Mouse (Mus musculus) layer of hippocampus, adult 6 months (tissue): Measurements from ENCODE around the gene Olfr160. TPM values are rescaled to one million over a fixed set of nuclear protein-coding genes. Genes with fewer than 3 reads are reported as not detected.

ENCODE experiments used
- long read RNA-seq, 2 experiments: library from polyadenylated mRNA; unstranded; transcript quantifications; one replicate each; pipeline ENCODE4 v2.0.0; 2019 to 2020
- polyA plus RNA-seq: library from polyadenylated mRNA; unstranded; fragments of <200 nt; fragmentation: Nextera tagmentation; gene quantifications from 2 replicates; pipeline ENCODE4 v1.2.3, GENCODE M21; 2021

Olfr160 gene
- not detected in 2 replicates for polyA plus RNA-seq
- long read RNA-seq, experiment 1: 0 reads
- long read RNA-seq, experiment 2: 0 reads

GRCm38 (mm10) chr9:37716150-37716549 lies at the start of gene Olfr160:
Gene Olfr160 (minus strand): TSS chr9:37716250.

GRCm38 (mm10) chr9:37744806-37745205 lies 28.8 kb upstream of the Olfr160 start, which contains the start of gene Olfr874:
Gene Olfr874 (plus strand): TSS chr9:37745106.

GRCm38 (mm10) chr9:37669115-37669514 lies 46.9 kb downstream of the Olfr160 start, which contains the start of gene Panx3:
Gene Panx3 (minus strand): TSS chr9:37669235.

Other genes starting within 250 kb of the Olfr160 start
- 1.7 and 2.8 TPM in 2 replicates for gene Msantd2, start 226.9 kb downstream of the Olfr160 start, polyA plus RNA-seq
- gene Esam, start 188.2 kb downstream of the Olfr160 start, polyA plus RNA-seq: 17.9 and 24.5 TPM in 2 replicates
- 1.1 and 1.3 TPM in 2 replicates for gene Vsig2, start 177.0 kb downstream of the Olfr160 start, polyA plus RNA-seq
- gene Nrgn, start 163.3 kb downstream of the Olfr160 start, polyA plus RNA-seq: 108 and 127 TPM in 2 replicates
- gene Siae, start 160.6 kb downstream of the Olfr160 start, polyA plus RNA-seq: 13.2 and 14.7 TPM in 2 replicates
- gene Spa17, start 102.5 kb downstream of the Olfr160 start, polyA plus RNA-seq: 8.1 and 9.8 TPM in 2 replicates
- 69.4 and 73.3 TPM in 2 replicates for gene Tbrg1, start 58.9 kb downstream of the Olfr160 start, polyA plus RNA-seq
- not detected in 2 replicates for gene Panx3, start 47.0 kb downstream of the Olfr160 start, polyA plus RNA-seq
- not detected in 2 replicates for gene Olfr874, start 28.9 kb upstream of the Olfr160 start, polyA plus RNA-seq
- not detected in 2 replicates for gene Olfr875, start 55.6 kb upstream of the Olfr160 start, polyA plus RNA-seq
- gene Olfr876, start 86.8 kb upstream of the Olfr160 start, polyA plus RNA-seq: not detected in 2 replicates
- gene Olfr877, start 138.0 kb upstream of the Olfr160 start, polyA plus RNA-seq: not detected in 2 replicates
- gene Olfr145, start 180.5 kb upstream of the Olfr160 start, polyA plus RNA-seq: not detected in 2 replicates
- not detected in 2 replicates for gene Olfr878, start 201.6 kb upstream of the Olfr160 start, polyA plus RNA-seq